Mouse (Mus musculus) megakaryocyte, embryonic 14.5 days (primary cell): ENCODE data around the gene Lrpprc.

ENCODE experiments used
- FLI1 ChIP-seq: IDR thresholded peaks from 2 replicates; pipeline ENCODE4 v1.6.1; 2012; ENCODE audit warnings: low read length, inconsistent platforms, mixed read lengths
- GATA1 ChIP-seq: IDR thresholded peaks from 3 replicates; pipeline ENCODE4 v1.6.1; 2012; ENCODE audit warnings: mixed read lengths, low read length, inconsistent platforms, borderline replicate concordance

DNA sequence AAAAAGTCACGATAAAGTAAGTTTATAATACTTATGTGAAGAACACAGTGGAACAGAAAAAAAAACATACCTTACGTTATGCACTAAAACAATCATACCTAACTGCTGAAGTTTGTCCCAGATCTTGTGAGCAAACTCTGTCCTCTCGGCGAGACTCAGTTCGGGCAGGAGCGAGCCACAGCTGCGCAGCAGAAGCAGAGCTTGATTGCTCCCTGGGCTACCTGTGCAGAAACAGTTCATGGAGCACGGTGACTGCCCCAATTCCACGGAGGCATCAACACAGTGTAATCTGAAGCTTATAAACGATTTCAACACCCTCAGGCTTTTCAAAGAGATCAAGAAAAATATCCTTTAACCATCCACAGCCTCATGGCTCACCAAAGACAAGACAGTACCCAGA is 15.3 kb downstream of the Lrpprc start:
- TF ChIP-seq GATA1 (no peak), FLI1 (no peak)
